Mouse (Mus musculus) lung, adult 2 months (tissue): ENCODE results near the gene Epor.

ENCODE experiments used
- CTCF ChIP-seq: fragments of 200-500 bp; IDR thresholded peaks from 2 replicates; pipeline ENCODE4 v1.5.1; 2011; ENCODE audit warnings: mild to moderate bottlenecking, low read length, control low read depth; ENCODE audit not compliant: insufficient read depth
- POLR2A ChIP-seq: fragments of 200-500 bp; IDR thresholded peaks from 2 replicates; pipeline ENCODE4 v1.6.1; 2011; ENCODE audit warnings: low read depth, mild to moderate bottlenecking, control low read depth, low read length, borderline replicate concordance; ENCODE audit errors: extremely low read depth

DNA sequence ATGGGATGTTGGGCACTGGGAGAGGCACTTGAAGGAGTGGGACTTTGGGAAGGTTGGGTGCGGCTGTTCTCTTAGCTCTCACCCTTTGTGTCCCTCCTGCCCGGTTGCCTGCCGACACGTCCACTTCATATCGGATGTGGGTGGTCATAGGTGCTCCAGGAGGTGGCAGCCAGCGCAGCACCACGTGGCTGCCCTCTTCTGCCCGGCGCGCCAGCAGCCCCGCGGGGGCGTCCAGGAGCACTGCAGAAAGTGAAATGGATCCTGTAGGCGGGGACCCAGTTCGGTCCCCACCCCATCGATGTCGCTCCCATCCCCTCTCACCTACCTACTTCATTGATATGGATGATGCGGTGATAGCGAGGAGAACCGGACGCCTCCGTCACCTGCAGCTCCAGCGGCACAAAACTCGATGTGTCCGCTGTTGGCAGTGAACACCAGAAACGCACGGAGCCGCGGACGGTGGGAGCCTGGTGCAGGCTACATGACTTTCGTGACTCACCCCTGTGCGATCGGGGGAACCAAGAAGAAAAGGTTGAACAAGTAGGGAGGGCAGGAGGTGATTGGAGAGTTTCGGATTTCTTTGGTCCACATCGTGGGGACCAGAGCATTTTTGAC lies 1.8 kb downstream of the Epor start:
- TF ChIP-seq POLR2A, result no peak
- TF ChIP-seq CTCF, result no peak
